Mouse (Mus musculus): ENCODE data around the gene Dnah14.

The Dnah14 gene

DNA sequence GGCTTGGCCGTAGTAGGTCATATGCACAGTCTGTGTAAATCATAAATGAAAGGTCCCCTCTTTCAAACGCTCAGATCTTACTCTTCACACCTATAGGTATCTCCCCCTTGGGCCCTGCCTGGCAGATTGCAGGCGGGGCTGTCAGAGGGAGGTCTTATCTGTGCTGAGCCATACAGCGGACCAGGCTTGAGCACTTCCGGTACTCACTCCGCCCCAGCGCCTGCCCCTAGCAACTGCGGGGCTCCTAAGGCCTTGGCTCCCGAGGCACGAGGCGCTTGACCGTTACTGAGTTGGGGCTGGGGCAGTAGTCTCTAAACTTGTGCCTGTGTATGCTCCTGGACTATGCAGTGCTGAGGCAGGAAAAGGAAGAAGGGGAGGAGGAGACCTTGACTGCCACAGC is at the start of gene Dnah14:
Gene Dnah14 (plus strand): TSS at position 238 of the 400 bp plus-strand sequence.
- no peak for DNase-seq (ENCODE audit: low spot score)

DNA sequence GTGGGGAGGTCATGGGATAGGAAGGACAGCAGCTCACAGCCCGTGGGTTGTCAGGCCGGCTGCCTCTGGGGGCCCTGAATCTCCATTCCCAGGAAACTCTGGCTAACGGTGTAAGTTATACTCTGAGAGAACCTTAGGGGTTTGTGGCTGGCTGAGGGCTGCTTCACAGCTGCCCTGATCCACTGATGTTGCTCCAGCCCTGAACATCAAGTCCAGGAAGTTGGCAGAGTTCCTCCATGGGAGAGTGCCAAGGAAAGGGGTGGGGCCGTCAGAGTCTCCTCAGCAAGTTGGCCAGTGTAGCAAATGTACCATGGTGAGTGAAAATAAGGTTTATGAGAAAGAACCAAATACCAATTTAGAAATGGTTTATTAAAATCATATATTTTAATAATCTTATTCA is 47.0 kb upstream of the Dnah14 start:
- no peak for DNase-seq (ENCODE audit: low spot score)

GRCm38 (mm10) chr1:181535165-181535873 is 41.0 kb upstream of the Dnah14 start:
- no peak for DNase-seq (ENCODE audit: low spot score)

GRCm38 (mm10) chr1:181537627-181538525 is 38.5 kb upstream of the Dnah14 start:
- DNase-seq (ENCODE audit: low spot score), result no peak

- no peak for DNase-seq (ENCODE audit: low spot score)
These were observed 36.3 kb upstream of the Dnah14 start for GRCm38 (mm10) chr1:181539846-181540769.

DNA sequence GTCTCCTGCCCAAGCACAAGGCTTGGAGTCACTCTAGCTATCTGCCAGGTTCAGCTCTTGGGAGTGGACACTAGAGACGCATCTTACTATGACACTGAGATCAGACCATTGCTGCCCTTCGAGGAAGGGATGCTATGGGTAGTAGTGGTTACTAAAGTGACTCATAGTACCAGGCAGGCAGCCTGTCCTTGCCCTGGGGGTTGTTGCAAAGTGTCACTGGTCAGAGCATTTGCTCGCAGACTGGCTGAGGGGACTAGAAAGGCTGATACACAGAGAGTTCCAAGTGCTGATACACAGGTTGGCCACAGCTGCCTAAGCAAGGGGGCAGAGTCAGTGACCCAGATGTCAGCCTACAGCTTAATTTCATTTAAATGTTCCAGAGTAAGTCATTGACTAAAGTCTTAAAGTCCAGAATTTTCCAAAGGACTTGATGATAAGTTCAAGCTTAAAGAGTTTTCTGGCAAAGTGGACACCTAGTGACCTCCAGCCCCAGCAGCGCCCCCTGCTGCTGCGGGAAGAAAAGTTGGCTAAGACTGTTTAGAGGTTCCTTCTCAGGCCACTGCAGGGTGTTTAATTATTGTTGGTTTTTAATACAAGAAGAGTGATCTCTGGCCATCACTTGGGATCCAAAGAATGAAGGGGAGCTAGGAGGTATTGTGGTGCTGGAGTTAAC is 32.5 kb upstream of the Dnah14 start:
- DNase-seq (ENCODE audit: low spot score), result no peak

DNA sequence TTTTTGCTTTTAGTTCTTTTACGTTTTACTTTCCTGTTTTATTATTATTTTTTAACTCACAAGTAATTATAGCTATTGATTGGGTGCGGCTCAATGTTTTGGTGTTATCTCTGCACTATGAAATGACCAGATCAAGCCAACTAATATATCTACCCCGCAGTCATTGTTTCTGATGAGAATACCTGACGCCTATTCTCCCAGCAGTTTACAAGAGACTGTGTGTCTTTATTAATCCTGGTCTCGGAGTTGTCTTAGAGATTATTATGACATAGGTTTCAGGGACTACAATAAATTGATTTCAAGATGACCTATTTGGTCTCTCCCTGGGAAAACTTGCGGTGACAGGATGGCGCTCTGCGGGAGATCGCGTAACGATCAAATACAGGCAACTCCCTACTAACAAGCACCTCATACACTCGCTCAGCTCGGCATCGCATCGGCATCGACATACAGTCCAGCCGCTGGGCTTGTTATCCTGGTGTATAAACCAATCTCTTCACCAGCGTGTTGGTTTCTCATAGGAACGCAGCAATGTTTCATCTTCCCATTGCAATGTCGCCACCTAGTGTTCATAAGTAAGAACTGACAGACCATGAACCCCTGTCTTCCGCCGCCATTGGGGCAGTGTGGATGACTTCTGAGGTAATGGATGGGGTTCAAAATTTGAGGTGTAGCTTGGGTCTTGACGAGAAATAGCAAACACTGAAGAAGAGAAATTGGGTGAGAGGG is 31.2 kb upstream of the Dnah14 start:
- DNase-seq (ENCODE audit: low spot score), result peak; percentile 62

GRCm38 (mm10) chr1:181549987-181550386 is 26.4 kb upstream of the Dnah14 start:
- DNase-seq (ENCODE audit: low spot score), result no peak

DNA sequence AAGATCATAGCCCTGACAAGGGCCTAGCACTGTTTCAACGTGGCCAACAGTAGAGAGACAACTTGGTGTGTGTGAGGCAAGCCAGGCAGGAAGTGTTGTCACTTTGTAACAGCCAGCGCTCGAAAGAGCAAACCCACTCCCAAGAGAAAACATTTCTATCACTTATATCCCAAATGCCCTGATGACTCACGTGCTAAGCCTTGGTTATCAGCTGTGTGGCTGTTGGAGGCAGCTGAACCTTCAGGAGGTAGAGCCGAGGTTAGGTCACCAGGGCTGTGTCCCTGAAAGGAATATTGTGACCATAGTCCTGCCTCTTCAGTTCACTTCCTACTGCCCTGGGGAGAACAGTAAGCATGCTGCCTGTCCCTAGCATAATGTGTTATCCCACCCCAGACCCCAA is 25.5 kb upstream of the Dnah14 start:
- no peak for DNase-seq (ENCODE audit: low spot score)

- no peak for DNase-seq (ENCODE audit: low spot score)
These were observed 23.6 kb upstream of the Dnah14 start for GRCm38 (mm10) chr1:181552533-181553410.

- no peak for DNase-seq (ENCODE audit: low spot score)
These were observed 20.9 kb upstream of the Dnah14 start for GRCm38 (mm10) chr1:181555475-181555874.

GRCm38 (mm10) chr1:181559655-181560054 is 16.7 kb upstream of the Dnah14 start:
- DNase-seq (ENCODE audit: low spot score), result no peak

- DNase-seq (ENCODE audit: low spot score), result no peak
These were observed 16.0 kb upstream of the Dnah14 start for GRCm38 (mm10) chr1:181560325-181560724.

DNA sequence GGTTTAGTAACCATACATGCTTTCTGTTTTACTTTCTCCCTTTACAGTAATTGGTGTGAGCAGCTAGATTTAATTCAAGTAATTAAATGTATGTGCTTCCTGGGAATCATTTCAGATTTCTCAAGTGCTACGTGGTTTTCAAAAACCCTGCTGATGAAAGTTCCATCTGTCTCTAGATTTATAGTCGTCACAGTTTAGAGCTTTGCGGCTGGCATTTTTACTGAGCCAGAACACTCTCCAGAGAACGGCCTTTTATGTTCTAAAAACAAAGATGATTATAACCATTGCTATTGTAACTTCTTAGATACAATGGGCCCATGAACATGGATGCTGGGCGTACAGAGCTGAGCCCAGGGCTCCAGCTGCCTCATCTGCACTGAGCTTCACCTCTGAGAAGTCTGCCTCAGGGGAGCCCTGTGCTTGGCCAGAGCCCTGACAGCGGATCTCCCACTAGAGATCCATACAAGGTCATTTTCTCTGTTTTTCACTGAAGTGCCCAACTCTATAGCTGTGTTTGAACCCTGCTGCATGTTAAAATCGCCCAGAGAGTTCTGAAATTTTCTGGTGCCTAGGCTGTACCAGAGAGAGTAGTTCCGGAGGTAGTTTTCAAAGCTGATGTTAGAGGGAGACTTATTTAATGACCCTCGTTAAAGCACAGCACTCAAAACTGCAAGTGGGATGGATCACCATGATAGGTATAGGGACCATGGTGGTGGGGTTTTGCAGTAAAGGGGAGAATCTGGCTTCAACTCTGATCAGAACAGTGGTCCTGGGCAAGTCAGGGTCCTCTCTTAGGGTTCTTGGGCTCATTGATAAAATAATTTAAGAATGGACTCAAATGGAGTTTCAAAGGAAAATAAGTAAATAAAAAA is 15.2 kb upstream of the Dnah14 start:
- no peak for DNase-seq (ENCODE audit: low spot score)

DNA sequence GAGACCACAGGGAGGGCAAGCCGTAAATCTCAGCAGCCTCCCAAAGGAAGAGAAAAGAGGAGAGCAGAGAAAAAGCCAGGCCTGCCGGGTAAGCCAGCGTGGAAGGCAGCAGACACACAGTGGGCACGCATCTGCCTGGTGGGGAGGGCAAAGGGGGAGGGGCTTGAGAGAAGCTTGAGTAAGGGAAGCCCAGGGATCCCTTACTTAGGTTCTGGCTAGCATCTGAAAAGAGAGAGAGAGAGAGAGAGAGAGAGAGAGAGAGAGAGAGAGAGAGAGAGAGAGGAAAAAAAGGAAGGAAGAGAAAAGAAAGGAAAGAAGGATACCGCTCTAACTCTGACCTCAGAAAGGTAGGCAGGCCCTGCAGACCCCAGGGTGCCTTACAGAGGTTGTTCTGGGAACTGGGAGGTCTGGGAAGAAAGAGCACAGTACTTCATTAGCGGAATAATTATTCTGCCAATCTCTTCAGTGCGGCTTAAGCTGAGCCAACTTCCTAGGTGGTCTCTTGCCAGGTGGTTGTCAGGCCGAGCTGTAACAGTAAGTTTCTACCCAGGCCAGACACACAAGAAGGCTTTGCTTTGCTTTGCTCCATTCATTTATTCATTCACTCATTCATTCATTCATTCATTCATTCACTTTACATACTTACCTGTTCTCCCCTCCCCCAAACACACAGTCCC is 14.5 kb upstream of the Dnah14 start:
- no peak for DNase-seq (ENCODE audit: low spot score)

GRCm38 (mm10) chr1:181569447-181569846 is 6.9 kb upstream of the Dnah14 start:
- DNase-seq (ENCODE audit: low spot score), result no peak

DNA sequence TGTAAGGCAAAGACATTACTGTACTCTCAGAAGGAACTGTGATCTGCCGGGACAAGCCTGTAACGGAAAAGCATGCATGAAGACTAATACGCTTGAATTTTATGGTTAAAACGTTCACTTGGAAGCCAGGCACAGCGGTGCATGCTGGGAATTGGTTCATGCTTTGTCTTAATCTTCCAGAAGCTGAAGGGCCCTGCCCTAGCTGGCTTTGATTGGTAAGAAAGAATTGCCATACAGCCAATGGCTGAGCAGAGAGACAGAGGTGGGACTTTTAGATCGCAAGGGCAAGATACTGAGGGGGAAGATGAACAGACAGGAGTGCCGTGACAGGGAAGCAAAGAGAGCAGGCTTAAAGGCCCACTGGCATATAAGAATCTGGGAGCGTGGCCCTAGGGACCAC is 6.8 kb downstream of the Dnah14 start:
- DNase-seq (ENCODE audit: low spot score), result no peak

GRCm38 (mm10) chr1:181589116-181589515 is 12.8 kb downstream of the Dnah14 start:
- DNase-seq (ENCODE audit: low spot score), result no peak

Data from c-Kit-positive CD71-positive TER-119-positive erythroid progenitor cells, embryonic 14.5 days (primary cell).